In genomic region chr11:96293302-96293921, GRCm38 (mm10) we compare ENCODE assay signal across 12 mouse cellular contexts. TPM values are rescaled to one million over a fixed set of nuclear protein-coding genes. Genes with fewer than 3 reads are reported as not detected.
DNase-seq lines count a peak whose midpoint lies in the region; ATAC-seq and TF ChIP-seq lines count a peak whose summit lies in the region.
"Had no signal": no experiment of that assay in that cellular context is flagged by ENCODE, and none has a peak within 500 bp of the region (broad histone marks: within the 10 kb centered on the region; RNA-seq: fewer than 3 reads in every experiment).

No protein-coding gene starts in this region.

- H3K9me3 ChIP-seq in limb, embryonic 12.5 days, result no peaks in the 10 kb centered on the region

- H3K36me3 ChIP-seq in spleen, adult 2 months (ENCODE audit: control insufficient read depth, insufficient read depth, low read length), result no peaks in the 10 kb centered on the region
- no peaks in the 10 kb centered on the region for H3K36me3 ChIP-seq in limb, embryonic 12.5 days

- peak overlapping the region; percentile 16; the same call in 1 of the 2 replicates for H3K4me3 ChIP-seq in spleen, adult 2 months (ENCODE audit: extremely low read depth, insufficient read depth, insufficient read length)
- peak overlapping the region; percentile 19 for H3K4me3 ChIP-seq in limb, embryonic 12.5 days (replicated peaks)

- peak; percentile 50 to 75 for DNase-seq in adrenal gland, adult (ENCODE audit: inconsistent age in 2 of 2, low spot score in 1 of 2)
- no peak for DNase-seq in adrenal gland, postnatal 10 days
- DNase-seq in spleen, adult 2 months (ENCODE audit: low read depth in 1 of 2, low spot score in 2 of 2), result no peak
- DNase-seq in spleen, postnatal 4 days (ENCODE audit: low spot score in 2 of 2), result no peak
- no peak for DNase-seq in testis, postnatal 10 days (ENCODE audit: low spot score)
- DNase-seq in thymus, postnatal 36 days, result no peak
- DNase-seq in embryo, embryonic 9.5 days (ENCODE audit: extremely low spot score), result no peak
- DNase-seq: cerebellum, postnatal 25 days; gastrocnemius, postnatal 10 days; lung, postnatal 10 days had no signal

- no peak overlapping the region for H3K27ac ChIP-seq in spleen, adult 2 months (ENCODE audit: insufficient read depth, low read length)
- no peak overlapping the region for H3K27ac ChIP-seq in limb, embryonic 12.5 days

- H3K27me3 ChIP-seq in spleen, adult 2 months (ENCODE audit: control insufficient read depth, insufficient read depth, low read length), result peaks cover 36% of the 10 kb centered on the region
- peaks cover 96% of the 10 kb centered on the region for H3K27me3 ChIP-seq in limb, embryonic 12.5 days

- no peak for ATAC-seq in limb, embryonic 12.5 days (ENCODE audit: insufficient number of reproducible peaks, insufficient read depth, low FRiP score, low TSS enrichment, low read depth)

- peak overlapping the region; percentile 42 for H3K4me2 ChIP-seq in limb, embryonic 12.5 days

- TF ChIP-seq CTCF in spleen, adult 2 months (IDR thresholded peaks at IDR 0.05; ENCODE audit: extremely low read depth, insufficient read depth, insufficient read length, insufficient replicate concordance), result no peak

- 6% methylated on average over 22 of the region's 22 CpGs for WGBS in spleen, adult 2 months
- whole genome bisulfite sequencing in limb, embryonic 12.5 days, result 2% methylated on average over 22 of the region's 22 CpGs

- TF ChIP-seq POLR2A in spleen, adult 2 months (IDR thresholded peaks at IDR 0.05; ENCODE audit: low read depth, low read length), result no peak

- no peak overlapping the region for H3K9ac ChIP-seq in limb, embryonic 12.5 days (replicated peaks)

- peaks cover 2% of the 10 kb centered on the region; the same call in 1 of the 2 replicates for H3K4me1 ChIP-seq in spleen, adult 2 months (ENCODE audit: control insufficient read depth, insufficient read depth, insufficient read length)
- H3K4me1 ChIP-seq in limb, embryonic 12.5 days (replicated peaks), result 0 out of 2 replicates have a peak, but pooled peaks cover 7% of the 10 kb centered on the region

RNA-seq across cellular contexts. Expression of gene Hoxb6, which starts 1.1 kb away (rescaled TPM):
- 10 to 100 TPM; 23.6 to 29.8 TPM for total RNA-seq in adrenal gland, postnatal 10 days (2021)
- polyA plus RNA-seq in spleen, adult 2 months (2012; rRNA removed), result 1.2 and 1.3 TPM in 2 replicates
- 1.0 and 1.1 TPM in 2 replicates for polyA plus RNA-seq in limb, embryonic 12.5 days (2016; fragmentation: Nextera tagmentation; extraction: Ambion mirVana)
- total RNA-seq: left cerebral cortex, postnatal 25 days had no signal

RNA-seq across cellular contexts. Expression of gene Hoxb7, which starts 7.0 kb away (rescaled TPM):
- 10 to 100 TPM; 27.3 to 27.7 TPM for total RNA-seq in adrenal gland, postnatal 10 days (2021)
- polyA plus RNA-seq in spleen, adult 2 months (2012; rRNA removed), result 0.60 and 0.62 TPM in 2 replicates
- polyA plus RNA-seq in limb, embryonic 12.5 days (2016; fragmentation: Nextera tagmentation; extraction: Ambion mirVana), result 1.8 and 2.1 TPM in 2 replicates
- total RNA-seq: left cerebral cortex, postnatal 25 days had no signal

RNA-seq across cellular contexts. Expression of gene Hoxb5, which starts 9.7 kb away (rescaled TPM):
- total RNA-seq in adrenal gland, postnatal 10 days (2021), result 10 to 100 TPM; 12.1 to 17.1 TPM
- 0.37 and 0.40 TPM in 2 replicates for polyA plus RNA-seq in spleen, adult 2 months (2012; rRNA removed)
- 0.83 and 2.1 TPM in 2 replicates for polyA plus RNA-seq in limb, embryonic 12.5 days (2016; fragmentation: Nextera tagmentation; extraction: Ambion mirVana)
- total RNA-seq: left cerebral cortex, postnatal 25 days had no signal

RNA-seq across cellular contexts. Expression of gene Hoxb8, which starts 11.7 kb away (rescaled TPM):
- total RNA-seq in adrenal gland, postnatal 10 days (2021), result 10 to 100 TPM; 38.5 to 44.0 TPM
- 0.37 and 0.43 TPM in 2 replicates for polyA plus RNA-seq in spleen, adult 2 months (2012; rRNA removed)
- 0.24 and 0.40 TPM in 2 replicates for polyA plus RNA-seq in limb, embryonic 12.5 days (2016; fragmentation: Nextera tagmentation; extraction: Ambion mirVana)
- total RNA-seq: left cerebral cortex, postnatal 25 days had no signal

RNA-seq across cellular contexts. Expression of gene Hoxb9, which starts 22.2 kb away (rescaled TPM):
- 10 to 100 TPM; 55.7 to 73.6 TPM for total RNA-seq in adrenal gland, postnatal 10 days (2021)
- 0.26 and 0.27 TPM in 2 replicates for polyA plus RNA-seq in spleen, adult 2 months (2012; rRNA removed)
- 1.0 and 1.3 TPM in 2 replicates for polyA plus RNA-seq in limb, embryonic 12.5 days (2016; fragmentation: Nextera tagmentation; extraction: Ambion mirVana)
- total RNA-seq: left cerebral cortex, postnatal 25 days had no signal

Comparison
In these comparisons a context has a peak if more than half of its experiments do, and no peak if none do; other contexts are left out.
1. DNase-seq: peak in adrenal gland, adult (2 of 2); none in adrenal gland, postnatal 10 days (single experiment), spleen, adult 2 months (0 of 2), spleen, postnatal 4 days (0 of 2), testis, postnatal 10 days (single experiment), thymus, postnatal 36 days (0 of 2) and embryo, embryonic 9.5 days (single experiment).